Mouse (Mus musculus) cerebellum, adult 9-11 months (tissue): ENCODE measurements around the gene Islr.
A peak's percentile ranks its signal among the peaks of the same experiment; 100 is the strongest.

ENCODE experiments used
- DNase-seq: peaks from one replicate; pipeline ENCODE4 v3.0.0; 2022

The Islr gene

DNA sequence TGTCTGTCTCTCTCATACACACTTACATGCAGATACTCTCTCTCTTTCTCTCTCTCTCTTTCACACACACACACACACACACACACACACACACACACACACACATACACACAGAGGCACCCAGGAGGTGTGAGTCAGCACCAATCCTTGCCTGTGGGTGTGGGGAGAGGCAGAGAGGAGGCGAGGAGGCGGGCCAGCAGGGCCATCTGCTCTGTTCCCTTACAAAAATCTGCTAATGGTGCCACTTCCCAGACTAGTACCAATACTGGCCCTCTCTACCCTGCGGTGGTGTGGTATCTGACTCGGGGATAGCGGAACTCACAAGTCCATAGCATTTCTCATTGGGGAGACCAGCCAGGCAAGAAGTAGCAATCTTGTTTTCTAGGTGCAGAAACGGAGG is 92.7 kb downstream of the Islr start:
- peak; percentile 92 for DNase-seq

- peak; percentile 72 for DNase-seq
Observed at GRCm38 (mm10) chr9:58110787-58111186, 93.3 kb downstream of the Islr start.

GRCm38 (mm10) chr9:58107494-58107893 is 96.6 kb downstream of the Islr start:
- no peak for DNase-seq
